In genomic region chr2:174878979-174879378, GRCm38 (mm10) we compare ENCODE assay signal across 19 mouse cellular contexts.
"Had no signal": no experiment of that assay in that cellular context is flagged by ENCODE, and none has a peak within 500 bp of the region (broad histone marks: within the 10 kb centered on the region; RNA-seq: fewer than 3 reads in every experiment).

No protein-coding gene starts in this region.

- H3K27me3 ChIP-seq: limb, embryonic 12.5 days; liver, embryonic 13.5 days; megakaryocyte, embryonic 14.5 days; midbrain, embryonic 15.5 days; neural tube, embryonic 13.5 days; stomach, embryonic 15.5 days had no signal

- H3K4me2 ChIP-seq: limb, embryonic 12.5 days; liver, embryonic 13.5 days; midbrain, embryonic 11.5 days; midbrain, embryonic 15.5 days; neural tube, embryonic 13.5 days; stomach, embryonic 15.5 days had no signal

- H3K4me1 ChIP-seq: liver, embryonic 13.5 days; megakaryocyte, embryonic 14.5 days; stomach, embryonic 15.5 days had no signal

- ATAC-seq: hindbrain, postnatal 0 days; liver, postnatal 0 days; midbrain, embryonic 15.5 days had no signal

- H3K9me3 ChIP-seq: limb, embryonic 12.5 days; liver, embryonic 13.5 days; midbrain, embryonic 15.5 days; neural tube, embryonic 13.5 days; stomach, embryonic 15.5 days had no signal

- H3K4me3 ChIP-seq: limb, embryonic 12.5 days; liver, embryonic 13.5 days; megakaryocyte, embryonic 14.5 days; midbrain, embryonic 15.5 days; neural tube, embryonic 13.5 days; stomach, embryonic 15.5 days had no signal

- H3K36me3 ChIP-seq: limb, embryonic 12.5 days; liver, embryonic 13.5 days; midbrain, embryonic 15.5 days; neural tube, embryonic 13.5 days; stomach, embryonic 15.5 days had no signal

- DNase-seq: kidney, adult 18-20 months; kidney, postnatal 25 days; layer of hippocampus, adult 9-11 months; layer of hippocampus, postnatal 36 days; liver; liver, embryonic 13.5 days; liver, postnatal 0 days; lung, postnatal 10 days; retina, postnatal 1 day; thymus, adult 2 months; thymus, postnatal 25 days had no signal

- H3K9ac ChIP-seq: limb, embryonic 12.5 days; liver, embryonic 13.5 days; liver, postnatal 0 days; midbrain, embryonic 15.5 days; neural tube, embryonic 13.5 days; stomach, embryonic 15.5 days had no signal

- H3K27ac ChIP-seq: hindbrain, postnatal 0 days; limb, embryonic 12.5 days; liver, embryonic 13.5 days; macrophage; midbrain, embryonic 15.5 days; neural tube, embryonic 13.5 days; stomach, embryonic 15.5 days had no signal
